Mouse (Mus musculus) lung, postnatal 0 days (tissue): ENCODE results near the gene Prkcb.

Experiments
- CTCF ChIP-seq: IDR thresholded peaks from 2 replicates; pipeline ENCODE4 v1.5.1; 2016; ENCODE audit warnings: antibody characterized with exemption, mild to moderate bottlenecking
- EP300 ChIP-seq: IDR thresholded peaks from 2 replicates; pipeline ENCODE4 v1.6.1; 2016; ENCODE audit warnings: antibody characterized with exemption, mild to moderate bottlenecking, control low read depth

DNA sequence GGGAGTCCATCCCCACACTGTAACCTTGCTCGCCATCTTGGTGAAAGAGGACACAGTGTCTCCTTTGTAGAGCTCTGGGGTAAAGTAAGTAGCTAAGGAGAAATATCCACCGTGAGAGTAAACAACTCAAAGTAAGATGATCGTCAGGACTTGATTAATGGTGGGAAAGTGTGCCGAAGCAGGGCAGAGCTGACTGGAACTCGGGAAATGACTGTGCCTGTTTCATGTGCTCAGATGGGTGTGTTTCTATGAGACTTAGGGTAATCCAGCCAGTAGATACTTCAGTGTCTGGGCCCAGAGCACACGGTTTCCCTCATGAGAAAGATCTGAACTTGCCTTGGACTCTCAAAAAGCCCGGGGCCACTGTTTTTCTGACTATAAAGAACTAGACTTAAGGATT, 5.6 kb downstream of the Prkcb start:
- TF ChIP-seq EP300, result no peak
- no peak for TF ChIP-seq CTCF
